Mouse (Mus musculus) liver, embryonic 11.5 days (tissue): ENCODE measurements at regions not wholly inside any gene's neighbourhood (a gene's known extent, or its start where the extent isn't known, plus 50 kb on each side); places are given as distances from the start of the nearest gene placed in this dataset.

Experiments
- ATAC-seq: fragments of 200-750 bp; cut with Nextera tagmentation; replicated peaks from 2 replicates; pipeline ENCODE4 v1.8.0; 2017; ENCODE audit warnings: moderate number of reproducible peaks, mild to moderate bottlenecking, moderate TSS enrichment, moderate library complexity; ENCODE audit not compliant: low FRiP score
- DNase-seq: peaks from one replicate; pipeline ENCODE4 v3.0.0-alpha.2; 2017; ENCODE audit warnings: low spot score
- H3K27ac ChIP-seq: fragments of 300-500 bp; sonication (generic); 2 replicates; pipeline ENCODE4 v1.5.1; 2014; ENCODE audit warnings: mild to moderate bottlenecking, low read depth, low read length, control low read depth
- H3K27me3 ChIP-seq: fragments of 300-500 bp; sonication (generic); replicated peaks from 2 replicates; pipeline ENCODE4 v1.6.1; 2014; ENCODE audit warnings: low read length, mixed read lengths; ENCODE audit not compliant: control insufficient read depth, insufficient read depth
- H3K36me3 ChIP-seq: fragments of 300-500 bp; sonication (generic); 2 replicates; pipeline ENCODE4 v1.6.1; 2014; ENCODE audit warnings: mild to moderate bottlenecking, low read length, moderate library complexity, mixed read lengths; ENCODE audit not compliant: control insufficient read depth, insufficient read depth
- H3K4me1 ChIP-seq: fragments of 300-500 bp; sonication (generic); replicated peaks from 2 replicates; pipeline ENCODE4 v1.6.1; 2014; ENCODE audit warnings: low read length, mixed read lengths; ENCODE audit not compliant: control insufficient read depth, insufficient read depth
- H3K4me2 ChIP-seq: fragments of 300-500 bp; sonication (generic); 2 replicates; pipeline ENCODE4 v1.6.1; 2014; ENCODE audit warnings: mild to moderate bottlenecking, control low read depth, moderate library complexity
- H3K4me3 ChIP-seq: fragments of 300-500 bp; sonication (generic); 2 replicates; pipeline ENCODE4 v1.5.1; 2014; ENCODE audit warnings: low read depth, low read length, control low read depth
- H3K9ac ChIP-seq: fragments of 300-500 bp; sonication (generic); 2 replicates; pipeline ENCODE4 v1.6.1; 2014; ENCODE audit warnings: low read depth, low read length, control low read depth
- H3K9me3 ChIP-seq: fragments of 300-500 bp; sonication (generic); 2 replicates; pipeline ENCODE4 v1.6.1; 2016; ENCODE audit warnings: low read length, inconsistent platforms, mixed read lengths; ENCODE audit not compliant: control insufficient read depth
- WGBS: fragments of 180-500 bp; shearing (Covaris S2); extraction: QIAGEN DNeasy Blood & Tissue Kit; methylation state at CpG from one replicate; pipeline ENCODE4 v1.1.7; 2014; 5-methylcytosine and 5-hydroxymethylcytosine counted together

GRCm38 (mm10) chr6:135596358-135596757 is 234.0 kb downstream of the Emp1 start:
- no peaks in the 10 kb centered on the region for H3K36me3 ChIP-seq
- H3K4me3 ChIP-seq, result no peak overlapping the region
- no peaks in the 10 kb centered on the region for H3K27me3 ChIP-seq
- H3K4me1 ChIP-seq, result no peaks in the 10 kb centered on the region; the same call in 1 of the 2 replicates
- H3K27ac ChIP-seq, result no peak overlapping the region
- no peak overlapping the region for H3K4me2 ChIP-seq
- 74% methylated on average over 4 of the region's 4 CpGs for WGBS
- no peaks in the 10 kb centered on the region for H3K9me3 ChIP-seq
- no peak for ATAC-seq
- DNase-seq, result no peak
- H3K9ac ChIP-seq, result no peak overlapping the region

- DNase-seq (no peak), ATAC-seq (no peak)
- H3K4me1 ChIP-seq, result no peaks in the 10 kb centered on the region
- no peak overlapping the region for H3K4me3 ChIP-seq
- no peak overlapping the region for H3K4me2 ChIP-seq
- H3K9me3 ChIP-seq, result no peaks in the 10 kb centered on the region
- H3K36me3 ChIP-seq, result no peaks in the 10 kb centered on the region
- whole genome bisulfite sequencing, result 70% methylated on average over 3 of the region's 3 CpGs
- H3K27ac ChIP-seq, result no peak overlapping the region
- no peak overlapping the region for H3K9ac ChIP-seq
- H3K27me3 ChIP-seq, result no peaks in the 10 kb centered on the region
Observed at GRCm38 (mm10) chr6:135610504-135611096, 248.3 kb downstream of the Emp1 start.

- Histone ChIP-seq H3K27me3 (no peaks in the 10 kb centered on the region), H3K36me3 (no peaks in the 10 kb centered on the region), H3K9ac (no peak overlapping the region), H3K4me1 (no peaks in the 10 kb centered on the region), H3K4me2 (no peak overlapping the region), H3K4me3 (no peak overlapping the region), H3K27ac (no peak overlapping the region), H3K9me3 (peaks cover 2% of the 10 kb centered on the region; the same call in 1 of the 2 replicates)
- no peak for ATAC-seq
- DNase-seq, result no peak
- 64% methylated on average over 4 of the region's 4 CpGs for WGBS
Observed at GRCm38 (mm10) chr6:135627928-135628327, 265.6 kb downstream of the Emp1 start.

- Histone ChIP-seq H3K9ac (no peak overlapping the region), H3K36me3 (no peaks in the 10 kb centered on the region), H3K9me3 (peaks cover 2% of the 10 kb centered on the region; the same call in 1 of the 2 replicates), H3K27me3 (no peaks in the 10 kb centered on the region), H3K27ac (no peak overlapping the region), H3K4me3 (no peak overlapping the region), H3K4me2 (no peak overlapping the region), H3K4me1 (no peaks in the 10 kb centered on the region)
- 70% methylated on average over 3 of the region's 3 CpGs for WGBS
- DNase-seq, result no peak
- ATAC-seq, result no peak
Observed at GRCm38 (mm10) chr6:135629236-135629635, 266.9 kb downstream of the Emp1 start.

- Histone ChIP-seq H3K9me3 (peaks cover 2% of the 10 kb centered on the region; the same call in 1 of the 2 replicates), H3K36me3 (no peaks in the 10 kb centered on the region), H3K4me2 (no peak overlapping the region), H3K4me3 (no peak overlapping the region), H3K4me1 (no peaks in the 10 kb centered on the region), H3K9ac (no peak overlapping the region), H3K27ac (no peak overlapping the region), H3K27me3 (no peaks in the 10 kb centered on the region)
- no peak for DNase-seq
- 83% methylated on average over 5 of the region's 5 CpGs for WGBS
- ATAC-seq, result no peak
Observed at GRCm38 (mm10) chr6:135632671-135633070, 270.3 kb downstream of the Emp1 start.

- H3K27me3 ChIP-seq, result no peaks in the 10 kb centered on the region
- ATAC-seq, result no peak
- no peak overlapping the region for H3K27ac ChIP-seq
- H3K4me3 ChIP-seq, result no peak overlapping the region
- 76% methylated on average over 8 of the region's 8 CpGs for WGBS
- no peak overlapping the region for H3K9ac ChIP-seq
- no peaks in the 10 kb centered on the region for H3K9me3 ChIP-seq
- DNase-seq, result no peak
- H3K4me2 ChIP-seq, result no peak overlapping the region
- no peaks in the 10 kb centered on the region for H3K36me3 ChIP-seq
- H3K4me1 ChIP-seq, result no peaks in the 10 kb centered on the region
Observed at GRCm38 (mm10) chr6:135636648-135637047, 274.3 kb downstream of the Emp1 start.

GRCm38 (mm10) chr6:135642711-135643110 is 280.4 kb downstream of the Emp1 start:
- Histone ChIP-seq H3K9me3 (no peaks in the 10 kb centered on the region), H3K4me2 (no peak overlapping the region), H3K9ac (no peak overlapping the region), H3K27ac (no peak overlapping the region), H3K27me3 (no peaks in the 10 kb centered on the region), H3K4me1 (no peaks in the 10 kb centered on the region), H3K36me3 (no peaks in the 10 kb centered on the region), H3K4me3 (no peak overlapping the region)
- ATAC-seq (no peak), DNase-seq (no peak)
- 78% methylated on average over 5 of the region's 5 CpGs for whole genome bisulfite sequencing

- WGBS, result 67% methylated on average over 1 of the region's 1 CpGs
- ATAC-seq, result no peak
- no peak for DNase-seq
- H3K9ac ChIP-seq, result no peak overlapping the region
- no peak overlapping the region for H3K4me3 ChIP-seq
- H3K36me3 ChIP-seq, result no peaks in the 10 kb centered on the region
- no peaks in the 10 kb centered on the region for H3K9me3 ChIP-seq
- H3K27me3 ChIP-seq, result no peaks in the 10 kb centered on the region
- H3K4me2 ChIP-seq, result no peak overlapping the region
- no peaks in the 10 kb centered on the region for H3K4me1 ChIP-seq
- no peak overlapping the region for H3K27ac ChIP-seq
Observed at GRCm38 (mm10) chr6:135646177-135646576, 283.8 kb downstream of the Emp1 start.

- H3K36me3 ChIP-seq, result no peaks in the 10 kb centered on the region
- no peak overlapping the region for H3K9ac ChIP-seq
- 79% methylated on average over 3 of the region's 3 CpGs for WGBS
- no peak overlapping the region for H3K27ac ChIP-seq
- H3K4me2 ChIP-seq, result no peak overlapping the region
- H3K27me3 ChIP-seq, result no peaks in the 10 kb centered on the region
- ATAC-seq (no peak), DNase-seq (no peak)
- no peaks in the 10 kb centered on the region for H3K4me1 ChIP-seq
- H3K4me3 ChIP-seq, result no peak overlapping the region
- no peaks in the 10 kb centered on the region for H3K9me3 ChIP-seq
Observed at GRCm38 (mm10) chr6:135653002-135653401, 290.7 kb downstream of the Emp1 start.
